Mouse (Mus musculus): ENCODE measurements around the gene Cradd. TPM values are rescaled to one million over a fixed set of nuclear protein-coding genes. Genes with fewer than 3 reads are reported as not detected.

Gene Cradd
- polyA plus RNA-seq, 1 experiment from 2014 or later = 11.7 TPM

GRCm38 (mm10) chr10:95292269-95292668, 31.7 kb downstream of the Cradd start:
- Histone ChIP-seq H3K36me3 (ENCODE audit: control insufficient read depth, insufficient read depth, low read length) (no peaks in the 10 kb centered on the region), H3K4me1 (ENCODE audit: control insufficient read depth, insufficient read depth, low read length) (peaks cover 3% of the 10 kb centered on the region; the same call in 1 of the 2 replicates), H3K9me3 (replicated peaks; ENCODE audit: control insufficient read depth, low read length) (no peaks in the 10 kb centered on the region), H3K4me3 (ENCODE audit: low read depth, low read length) (no peak overlapping the region), H3K9ac (ENCODE audit: low read length) (no peak overlapping the region), H3K27me3 (replicated peaks; ENCODE audit: control insufficient read depth, insufficient read depth, low read length) (no peaks in the 10 kb centered on the region), H3K4me2 (ENCODE audit: low read length) (no peak overlapping the region), H3K27ac (ENCODE audit: low read depth, low read length) (no peak overlapping the region)
- whole genome bisulfite sequencing = 92% methylated on average over 5 of the region's 5 CpGs
- DNase-seq (ENCODE audit: low spot score) = no peak
- no peak for ATAC-seq

- no peak overlapping the region for H3K4me3 ChIP-seq (ENCODE audit: low read depth, low read length)
- H3K36me3 ChIP-seq (ENCODE audit: control insufficient read depth, insufficient read depth, low read length) = no peaks in the 10 kb centered on the region
- no peak overlapping the region for H3K4me2 ChIP-seq (ENCODE audit: low read length)
- H3K27me3 ChIP-seq (replicated peaks; ENCODE audit: control insufficient read depth, insufficient read depth, low read length) = no peaks in the 10 kb centered on the region
- DNase-seq (ENCODE audit: low spot score) (no peak), ATAC-seq (no peak)
- H3K9me3 ChIP-seq (replicated peaks; ENCODE audit: control insufficient read depth, low read length) = no peaks in the 10 kb centered on the region
- H3K27ac ChIP-seq (ENCODE audit: low read depth, low read length) = no peak overlapping the region
- H3K9ac ChIP-seq (ENCODE audit: low read length) = no peak overlapping the region
- 85% methylated on average over 13 of the region's 13 CpGs for WGBS
- H3K4me1 ChIP-seq (ENCODE audit: control insufficient read depth, insufficient read depth, low read length) = peaks cover under 1% of the 10 kb centered on the region; the same call in 1 of the 2 replicates
These were observed 32.6 kb downstream of the Cradd start for GRCm38 (mm10) chr10:95291133-95291876.

DNA sequence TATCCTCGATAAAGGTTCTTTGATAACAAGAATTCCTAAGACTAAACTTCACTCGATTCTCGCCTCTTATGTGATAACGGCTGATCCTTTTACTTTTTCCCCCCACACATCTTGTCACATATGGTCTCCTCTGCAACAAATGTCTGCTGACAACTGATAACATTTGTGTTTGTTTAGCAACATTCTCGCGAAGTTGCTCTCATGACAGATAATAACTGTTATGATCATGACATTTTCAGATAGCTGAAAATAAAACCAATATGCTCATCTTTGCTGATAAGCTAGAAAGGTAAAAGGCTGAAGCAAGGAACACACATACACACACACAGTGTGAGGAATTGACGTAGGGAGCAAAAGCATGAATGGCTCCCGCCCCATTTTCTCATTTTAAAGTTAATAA, 34.1 kb downstream of the Cradd start:
- Histone ChIP-seq H3K4me2 (ENCODE audit: low read length) (no peak overlapping the region), H3K9me3 (replicated peaks; ENCODE audit: control insufficient read depth, low read length) (no peaks in the 10 kb centered on the region), H3K4me3 (ENCODE audit: low read depth, low read length) (no peak overlapping the region), H3K36me3 (ENCODE audit: control insufficient read depth, insufficient read depth, low read length) (no peaks in the 10 kb centered on the region), H3K4me1 (ENCODE audit: control insufficient read depth, insufficient read depth, low read length) (no peaks in the 10 kb centered on the region), H3K9ac (ENCODE audit: low read length) (no peak overlapping the region), H3K27ac (ENCODE audit: low read depth, low read length) (no peak overlapping the region), H3K27me3 (replicated peaks; ENCODE audit: control insufficient read depth, insufficient read depth, low read length) (no peaks in the 10 kb centered on the region)
- ATAC-seq = no peak
- no peak for DNase-seq (ENCODE audit: low spot score)
- WGBS = 83% methylated on average over 8 of the region's 8 CpGs

DNA sequence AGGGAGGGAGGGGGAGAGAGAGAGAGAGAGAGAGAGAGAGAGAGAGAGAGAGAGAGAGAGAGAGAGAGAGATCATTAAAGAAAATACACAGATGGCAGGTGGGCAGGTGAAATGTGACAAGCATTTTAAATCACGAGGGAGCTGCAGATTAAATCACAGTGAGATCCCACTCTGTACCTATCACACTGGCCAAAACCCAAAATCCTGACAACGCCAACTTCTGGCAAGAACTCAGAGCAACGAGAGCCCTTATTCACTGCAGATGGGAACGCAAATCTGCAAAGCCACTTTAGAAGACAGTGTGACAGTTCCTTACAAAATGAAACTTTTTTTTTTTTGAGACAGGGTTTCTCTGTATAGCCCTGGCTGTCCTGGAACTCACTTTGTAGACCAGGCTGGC, 35.7 kb downstream of the Cradd start:
- 43% methylated on average over 4 of the region's 4 CpGs for WGBS
- ATAC-seq = peak; percentile 83; the same call in 1 of the 2 replicates
- no peak overlapping the region for H3K4me2 ChIP-seq (ENCODE audit: low read length)
- peak; percentile 81 for DNase-seq (ENCODE audit: low spot score)
- H3K9ac ChIP-seq (ENCODE audit: low read length) = no peak overlapping the region
- no peaks in the 10 kb centered on the region for H3K27me3 ChIP-seq (replicated peaks; ENCODE audit: control insufficient read depth, insufficient read depth, low read length)
- no peak overlapping the region for H3K4me3 ChIP-seq (ENCODE audit: low read depth, low read length)
- no peaks in the 10 kb centered on the region for H3K9me3 ChIP-seq (replicated peaks; ENCODE audit: control insufficient read depth, low read length)
- H3K27ac ChIP-seq (ENCODE audit: low read depth, low read length) = no peak overlapping the region
- H3K4me1 ChIP-seq (ENCODE audit: control insufficient read depth, insufficient read depth, low read length) = no peaks in the 10 kb centered on the region
- H3K36me3 ChIP-seq (ENCODE audit: control insufficient read depth, insufficient read depth, low read length) = no peaks in the 10 kb centered on the region

DNA sequence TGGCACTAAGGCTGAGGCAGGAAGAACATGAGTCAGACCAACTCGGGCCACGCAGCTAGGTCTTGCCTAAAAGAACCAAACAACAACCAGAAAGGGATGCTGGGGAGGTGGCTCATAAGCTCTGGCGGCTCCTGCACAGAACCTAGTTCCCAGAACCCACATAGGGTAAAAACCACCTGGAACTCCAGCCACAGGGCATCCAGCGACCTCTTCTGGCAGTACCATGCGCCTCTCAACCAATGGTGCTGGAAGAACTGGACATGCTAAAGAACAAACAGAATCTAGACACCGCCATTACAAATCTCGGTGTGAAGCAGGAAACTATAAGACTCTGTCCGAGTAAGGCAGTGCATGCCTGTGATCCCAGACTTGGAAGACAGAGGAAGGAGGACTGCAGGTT, 36.6 kb downstream of the Cradd start:
- Histone ChIP-seq H3K4me3 (ENCODE audit: low read depth, low read length) (no peak overlapping the region), H3K27ac (ENCODE audit: low read depth, low read length) (no peak overlapping the region), H3K27me3 (replicated peaks; ENCODE audit: control insufficient read depth, insufficient read depth, low read length) (no peaks in the 10 kb centered on the region), H3K4me1 (ENCODE audit: control insufficient read depth, insufficient read depth, low read length) (no peaks in the 10 kb centered on the region), H3K4me2 (ENCODE audit: low read length) (no peak overlapping the region), H3K36me3 (ENCODE audit: control insufficient read depth, insufficient read depth, low read length) (no peaks in the 10 kb centered on the region), H3K9ac (ENCODE audit: low read length) (no peak overlapping the region), H3K9me3 (replicated peaks; ENCODE audit: control insufficient read depth, low read length) (no peaks in the 10 kb centered on the region)
- ATAC-seq (no peak), DNase-seq (ENCODE audit: low spot score) (no peak)
- 87% methylated on average over 8 of the region's 8 CpGs for WGBS

- Histone ChIP-seq H3K4me3 (ENCODE audit: low read depth, low read length) (no peak overlapping the region), H3K4me2 (ENCODE audit: low read length) (no peak overlapping the region), H3K27ac (ENCODE audit: low read depth, low read length) (no peak overlapping the region), H3K4me1 (ENCODE audit: control insufficient read depth, insufficient read depth, low read length) (no peaks in the 10 kb centered on the region), H3K9ac (ENCODE audit: low read length) (no peak overlapping the region), H3K27me3 (replicated peaks; ENCODE audit: control insufficient read depth, insufficient read depth, low read length) (no peaks in the 10 kb centered on the region), H3K9me3 (replicated peaks; ENCODE audit: control insufficient read depth, low read length) (no peaks in the 10 kb centered on the region), H3K36me3 (ENCODE audit: control insufficient read depth, insufficient read depth, low read length) (no peaks in the 10 kb centered on the region)
- DNase-seq (ENCODE audit: low spot score) (no peak), ATAC-seq (no peak)
- WGBS = 94% methylated on average over 12 of the region's 12 CpGs
These were observed 40.5 kb downstream of the Cradd start for GRCm38 (mm10) chr10:95283434-95283833.

GRCm38 (mm10) chr10:95281996-95282395, 41.9 kb downstream of the Cradd start:
- H3K4me2 ChIP-seq (ENCODE audit: low read length) = no peak overlapping the region
- no peak overlapping the region for H3K27ac ChIP-seq (ENCODE audit: low read depth, low read length)
- no peak overlapping the region for H3K4me3 ChIP-seq (ENCODE audit: low read depth, low read length)
- no peaks in the 10 kb centered on the region for H3K27me3 ChIP-seq (replicated peaks; ENCODE audit: control insufficient read depth, insufficient read depth, low read length)
- H3K9ac ChIP-seq (ENCODE audit: low read length) = no peak overlapping the region
- H3K36me3 ChIP-seq (ENCODE audit: control insufficient read depth, insufficient read depth, low read length) = no peaks in the 10 kb centered on the region
- 94% methylated on average over 3 of the region's 3 CpGs for WGBS
- no peaks in the 10 kb centered on the region for H3K9me3 ChIP-seq (replicated peaks; ENCODE audit: control insufficient read depth, low read length)
- no peaks in the 10 kb centered on the region for H3K4me1 ChIP-seq (ENCODE audit: control insufficient read depth, insufficient read depth, low read length)
- DNase-seq (ENCODE audit: low spot score) (no peak), ATAC-seq (no peak)

DNA sequence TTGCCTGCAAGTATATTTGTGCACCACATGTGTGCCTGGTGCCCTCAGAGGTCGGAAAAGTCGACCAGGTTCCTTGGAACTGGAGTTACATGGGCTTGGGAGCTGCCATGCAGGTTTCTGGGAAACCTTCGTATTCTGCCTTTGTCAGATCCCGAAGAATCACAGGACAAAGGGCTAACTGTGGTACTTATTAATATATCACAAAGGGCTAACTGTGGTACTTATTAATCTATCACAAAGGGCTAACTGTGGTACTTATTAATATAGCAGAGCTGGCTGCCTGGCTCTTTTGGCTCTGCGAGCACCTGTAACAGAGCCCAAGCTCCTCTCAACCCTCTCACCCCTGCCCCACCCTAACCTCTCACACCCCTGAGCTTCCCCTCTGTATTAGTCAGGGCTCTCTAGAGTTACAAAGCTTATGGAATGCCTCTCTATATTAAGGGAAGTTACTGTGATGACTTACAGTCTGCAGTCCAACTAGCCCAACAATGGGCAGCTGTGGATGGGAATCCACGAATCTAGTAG, 42.4 kb downstream of the Cradd start:
- no peaks in the 10 kb centered on the region for H3K9me3 ChIP-seq (replicated peaks; ENCODE audit: control insufficient read depth, low read length)
- H3K27me3 ChIP-seq (replicated peaks; ENCODE audit: control insufficient read depth, insufficient read depth, low read length) = no peaks in the 10 kb centered on the region
- H3K4me1 ChIP-seq (ENCODE audit: control insufficient read depth, insufficient read depth, low read length) = no peaks in the 10 kb centered on the region
- no peak for DNase-seq (ENCODE audit: low spot score)
- 83% methylated on average over 6 of the region's 6 CpGs for WGBS
- no peak overlapping the region for H3K4me2 ChIP-seq (ENCODE audit: low read length)
- H3K9ac ChIP-seq (ENCODE audit: low read length) = no peak overlapping the region
- no peak overlapping the region for H3K27ac ChIP-seq (ENCODE audit: low read depth, low read length)
- ATAC-seq = no peak
- no peak overlapping the region for H3K4me3 ChIP-seq (ENCODE audit: low read depth, low read length)
- H3K36me3 ChIP-seq (ENCODE audit: control insufficient read depth, insufficient read depth, low read length) = no peaks in the 10 kb centered on the region

GRCm38 (mm10) chr10:95280327-95280726, 43.6 kb downstream of the Cradd start:
- no peaks in the 10 kb centered on the region for H3K9me3 ChIP-seq (replicated peaks; ENCODE audit: control insufficient read depth, low read length)
- no peak overlapping the region for H3K9ac ChIP-seq (ENCODE audit: low read length)
- H3K36me3 ChIP-seq (ENCODE audit: control insufficient read depth, insufficient read depth, low read length) = no peaks in the 10 kb centered on the region
- no peak overlapping the region for H3K4me3 ChIP-seq (ENCODE audit: low read depth, low read length)
- 79% methylated on average over 3 of the region's 3 CpGs for WGBS
- no peaks in the 10 kb centered on the region for H3K27me3 ChIP-seq (replicated peaks; ENCODE audit: control insufficient read depth, insufficient read depth, low read length)
- peak; percentile 68 for DNase-seq (ENCODE audit: low spot score)
- no peak overlapping the region for H3K4me2 ChIP-seq (ENCODE audit: low read length)
- H3K27ac ChIP-seq (ENCODE audit: low read depth, low read length) = no peak overlapping the region
- no peaks in the 10 kb centered on the region for H3K4me1 ChIP-seq (ENCODE audit: control insufficient read depth, insufficient read depth, low read length)
- ATAC-seq = no peak

Data from forebrain, embryonic 14.5 days (tissue).